Comparison of ENCODE assay signal across 29 mouse cellular contexts in the genomic region with DNA sequence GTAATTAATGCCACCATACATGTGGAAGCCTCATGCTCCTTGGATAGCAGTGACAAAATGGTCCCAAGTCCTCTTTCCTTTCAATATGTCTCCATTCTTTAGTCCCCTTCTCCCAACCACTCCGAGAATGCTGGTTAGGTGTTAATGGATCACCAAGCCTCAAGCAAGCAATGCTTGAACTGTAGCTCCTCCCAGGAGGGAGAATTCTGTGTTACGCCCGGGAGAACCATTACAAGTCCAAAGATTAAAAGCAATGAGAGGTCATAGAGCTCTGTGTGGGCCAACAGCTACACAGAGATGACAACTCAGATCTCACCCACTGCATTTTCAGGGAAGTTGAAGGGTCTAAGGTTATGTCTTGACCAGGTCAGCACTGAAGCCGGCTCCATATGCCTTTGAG. TPM values are rescaled to one million over a fixed set of nuclear protein-coding genes. Genes with fewer than 3 reads are reported as not detected.
"Had no signal": no experiment of that assay in that cellular context is flagged by ENCODE, and none has a peak within 500 bp of the region (broad histone marks: within the 10 kb centered on the region; RNA-seq: fewer than 3 reads in every experiment).

No protein-coding gene starts in this region.

- H3K4me3 ChIP-seq: gastrocnemius, adult 2 months; heart, embryonic 10.5 days; heart, embryonic 12.5 days; hindbrain, embryonic 10.5 days; hindbrain, embryonic 12.5 days; intestine, embryonic 15.5 days; layer of hippocampus, adult 2 months; left cerebral cortex, adult 2 months; limb, embryonic 10.5 days; limb, embryonic 12.5 days; liver, embryonic 13.5 days; liver, embryonic 15.5 days had no signal

- H3K27ac ChIP-seq: gastrocnemius, adult 2 months; heart, embryonic 10.5 days; hindbrain, embryonic 10.5 days; hindbrain, embryonic 12.5 days; hindbrain, embryonic 14.5 days; intestine, embryonic 15.5 days; kidney, postnatal 0 days; layer of hippocampus, adult 2 months; left cerebral cortex, adult 2 months; limb, embryonic 10.5 days; limb, embryonic 12.5 days; liver, embryonic 13.5 days; liver, embryonic 15.5 days had no signal

- H3K4me1 ChIP-seq: heart, embryonic 10.5 days; heart, embryonic 12.5 days; hindbrain, embryonic 10.5 days; hindbrain, embryonic 12.5 days; intestine, embryonic 15.5 days; limb, embryonic 10.5 days; limb, embryonic 12.5 days; liver, embryonic 13.5 days; liver, embryonic 15.5 days had no signal

- H3K9me3 ChIP-seq: heart, embryonic 10.5 days; heart, embryonic 12.5 days; hindbrain, embryonic 10.5 days; hindbrain, embryonic 12.5 days; intestine, embryonic 15.5 days; limb, embryonic 10.5 days; limb, embryonic 12.5 days; liver, embryonic 13.5 days; liver, embryonic 15.5 days had no signal

- H3K9ac ChIP-seq: heart, embryonic 12.5 days; hindbrain, embryonic 12.5 days; hindbrain, embryonic 14.5 days; intestine, embryonic 15.5 days; limb, embryonic 12.5 days; liver, embryonic 13.5 days; liver, embryonic 15.5 days had no signal

- ATAC-seq: forebrain, embryonic 16.5 days; hindbrain, embryonic 16.5 days; inflammation-experienced regulatory T-cells, adult 6 months; intestine, embryonic 15.5 days; intestine, postnatal 0 days had no signal

- DNase-seq: gastrocnemius, adult 2 months; gastrocnemius, postnatal 10 days; gastrocnemius, postnatal 25 days; heart, adult 18-20 months; heart, postnatal 10 days; heart, postnatal 4 days; kidney, postnatal 4 days; liver; liver, embryonic 13.5 days had no signal

- H3K36me3 ChIP-seq: heart, embryonic 10.5 days; heart, embryonic 12.5 days; hindbrain, embryonic 10.5 days; hindbrain, embryonic 12.5 days; intestine, embryonic 15.5 days; limb, embryonic 10.5 days; limb, embryonic 12.5 days; liver, embryonic 13.5 days; liver, embryonic 15.5 days had no signal

- H3K4me2 ChIP-seq: heart, embryonic 12.5 days; hindbrain, embryonic 12.5 days; hindbrain, embryonic 14.5 days; intestine, embryonic 15.5 days; limb, embryonic 12.5 days; liver, embryonic 11.5 days; liver, embryonic 13.5 days; liver, embryonic 15.5 days had no signal

RNA-seq across cellular contexts. Expression of a gene that starts 14.8 kb away (rescaled TPM):
- polyA plus RNA-seq: forebrain, embryonic 16.5 days; frontal cortex, adult 2 months; heart, embryonic 12.5 days; heart, embryonic 14.5 days; heart, embryonic 16.5 days; inflammation-experienced regulatory T-cells, adult 6 months; kidney, postnatal 0 days; liver, embryonic 13.5 days; liver, embryonic 15.5 days had no signal

RNA-seq across cellular contexts. Expression of a gene that starts 37.8 kb away (rescaled TPM):
- polyA plus RNA-seq: forebrain, embryonic 16.5 days; frontal cortex, adult 2 months; heart, embryonic 10.5 days; heart, embryonic 12.5 days; heart, embryonic 14.5 days; heart, embryonic 16.5 days; hindbrain, embryonic 10.5 days; hindbrain, embryonic 12.5 days; hindbrain, embryonic 14.5 days; hindbrain, embryonic 16.5 days; inflammation-experienced regulatory T-cells, adult 6 months; intestine, postnatal 0 days; kidney, postnatal 0 days; liver, embryonic 13.5 days; liver, embryonic 15.5 days had no signal

RNA-seq across cellular contexts. Expression of a gene that starts 52.9 kb away (rescaled TPM):
- polyA plus RNA-seq: forebrain, embryonic 16.5 days; heart, embryonic 12.5 days; heart, embryonic 14.5 days; heart, embryonic 16.5 days; hindbrain, embryonic 10.5 days; hindbrain, embryonic 12.5 days; hindbrain, embryonic 14.5 days; hindbrain, embryonic 16.5 days; inflammation-experienced regulatory T-cells, adult 6 months; liver, embryonic 13.5 days; liver, embryonic 15.5 days had no signal

RNA-seq across cellular contexts. Expression of a gene that starts 57.9 kb away (rescaled TPM):
- polyA plus RNA-seq: forebrain, embryonic 16.5 days; frontal cortex, adult 2 months; heart, embryonic 16.5 days; hindbrain, embryonic 10.5 days; hindbrain, embryonic 12.5 days; hindbrain, embryonic 16.5 days; inflammation-experienced regulatory T-cells, adult 6 months had no signal
